Mouse (Mus musculus) limb, embryonic 15.5 days (tissue): ENCODE measurements at regions not wholly inside any gene's neighbourhood (a gene's known extent, or its start where the extent isn't known, plus 50 kb on each side); places are given as distances from the start of the nearest gene placed in this dataset.

ENCODE experiments used
- ATAC-seq: fragments of 200-750 bp; cut with Nextera tagmentation; 2 replicates; pipeline ENCODE4 v1.8.0; 2017; ENCODE audit warnings: low read depth, moderate TSS enrichment; ENCODE audit not compliant: insufficient number of reproducible peaks, low FRiP score, low TSS enrichment
- H3K27ac ChIP-seq: fragments of 300-500 bp; sonication (generic); 2 replicates; pipeline ENCODE4 v1.5.1; 2015; ENCODE audit warnings: moderate library complexity, mild to moderate bottlenecking, inconsistent platforms
- H3K27me3 ChIP-seq: fragments of 300-500 bp; sonication (generic); 2 replicates; pipeline ENCODE4 v1.6.1; 2015; ENCODE audit warnings: inconsistent platforms
- H3K36me3 ChIP-seq: fragments of 300-500 bp; sonication (generic); 2 replicates; pipeline ENCODE4 v1.6.1; 2015; ENCODE audit warnings: inconsistent platforms
- H3K4me1 ChIP-seq: fragments of 300-500 bp; sonication (generic); 2 replicates; pipeline ENCODE4 v1.6.1; 2015; ENCODE audit warnings: inconsistent platforms
- H3K4me2 ChIP-seq: fragments of 300-500 bp; sonication (generic); 2 replicates; pipeline ENCODE4 v1.6.1; 2015; ENCODE audit warnings: mild to moderate bottlenecking, inconsistent platforms
- H3K4me3 ChIP-seq: fragments of 300-500 bp; sonication (generic); 2 replicates; pipeline ENCODE4 v1.5.1; 2015; ENCODE audit warnings: mild to moderate bottlenecking, inconsistent platforms
- H3K9ac ChIP-seq: fragments of 300-500 bp; sonication (generic); 2 replicates; pipeline ENCODE4 v1.6.1; 2015; ENCODE audit warnings: inconsistent platforms
- H3K9me3 ChIP-seq: fragments of 300-500 bp; sonication (generic); 2 replicates; pipeline ENCODE4 v1.6.1; 2016; ENCODE audit warnings: inconsistent platforms
- WGBS: fragments of 180-500 bp; shearing (Covaris S2); methylation state at CpG from one replicate; pipeline ENCODE4 v1.1.7; 2015; 5-methylcytosine and 5-hydroxymethylcytosine counted together

- Histone ChIP-seq H3K4me1 (no peaks in the 10 kb centered on the region), H3K36me3 (no peaks in the 10 kb centered on the region), H3K27ac (no peak overlapping the region), H3K4me3 (no peak overlapping the region), H3K27me3 (no peaks in the 10 kb centered on the region), H3K4me2 (no peak overlapping the region), H3K9ac (no peak overlapping the region), H3K9me3 (no peaks in the 10 kb centered on the region)
- ATAC-seq: no peak
Observed at GRCm38 (mm10) chr17:76205082-76205481, 653.3 kb upstream of the Fam98a start.

GRCm38 (mm10) chr17:76184813-76185212 lies 633.1 kb upstream of the Fam98a start:
- Histone ChIP-seq H3K4me2 (no peak overlapping the region), H3K4me3 (no peak overlapping the region)

GRCm38 (mm10) chr17:76136660-76137495 lies 585.1 kb upstream of the Fam98a start:
- no peak overlapping the region for H3K4me3 ChIP-seq
- H3K9me3 ChIP-seq: no peaks in the 10 kb centered on the region
- H3K9ac ChIP-seq: no peak overlapping the region
- no peaks in the 10 kb centered on the region for H3K36me3 ChIP-seq
- no peaks in the 10 kb centered on the region for H3K27me3 ChIP-seq
- no peak overlapping the region for H3K4me2 ChIP-seq
- peak overlapping the region; percentile 43; the same call in 1 of the 2 replicates for H3K27ac ChIP-seq
- 0 out of 2 replicates have a peak, but pooled peaks have one; percentile 52 for ATAC-seq
- H3K4me1 ChIP-seq: no peaks in the 10 kb centered on the region

More at GRCm38 (mm10) chr17:76184813-76185212, 633.1 kb upstream of the Fam98a start:
- ATAC-seq: no peak
- no peak overlapping the region for H3K27ac ChIP-seq
- H3K4me1 ChIP-seq: no peaks in the 10 kb centered on the region
- 49% methylated on average over 2 of the region's 2 CpGs for WGBS
- no peak overlapping the region for H3K9ac ChIP-seq
- no peaks in the 10 kb centered on the region for H3K27me3 ChIP-seq
- H3K36me3 ChIP-seq: no peaks in the 10 kb centered on the region
- no peaks in the 10 kb centered on the region for H3K9me3 ChIP-seq

DNA sequence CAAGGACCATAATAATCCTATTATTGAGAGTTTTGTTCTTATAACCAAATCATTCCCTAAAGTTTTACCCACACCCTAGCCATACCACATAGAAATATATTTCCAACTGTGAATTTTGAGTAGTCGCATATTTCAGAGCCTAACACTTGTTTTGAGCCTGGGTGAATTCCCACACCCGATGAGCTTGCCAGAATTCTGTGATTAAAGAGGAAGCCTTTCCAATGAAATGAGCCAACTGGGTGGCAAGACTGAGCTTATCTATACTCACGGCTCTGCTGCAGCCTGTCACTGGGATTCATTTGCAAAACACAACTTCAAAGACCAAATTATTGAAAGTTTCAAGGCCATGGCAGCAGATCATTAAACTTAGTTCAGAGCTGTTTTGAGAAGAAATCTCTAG lies 582.3 kb upstream of the Fam98a start:
- no peak overlapping the region for H3K9ac ChIP-seq
- WGBS: 47% methylated on average over 3 of the region's 3 CpGs
- H3K4me2 ChIP-seq: no peak overlapping the region
- no peaks in the 10 kb centered on the region for H3K27me3 ChIP-seq
- no peak overlapping the region for H3K4me3 ChIP-seq
- no peak for ATAC-seq
- no peak overlapping the region for H3K27ac ChIP-seq
- H3K9me3 ChIP-seq: no peaks in the 10 kb centered on the region
- H3K36me3 ChIP-seq: no peaks in the 10 kb centered on the region
- no peaks in the 10 kb centered on the region for H3K4me1 ChIP-seq

DNA sequence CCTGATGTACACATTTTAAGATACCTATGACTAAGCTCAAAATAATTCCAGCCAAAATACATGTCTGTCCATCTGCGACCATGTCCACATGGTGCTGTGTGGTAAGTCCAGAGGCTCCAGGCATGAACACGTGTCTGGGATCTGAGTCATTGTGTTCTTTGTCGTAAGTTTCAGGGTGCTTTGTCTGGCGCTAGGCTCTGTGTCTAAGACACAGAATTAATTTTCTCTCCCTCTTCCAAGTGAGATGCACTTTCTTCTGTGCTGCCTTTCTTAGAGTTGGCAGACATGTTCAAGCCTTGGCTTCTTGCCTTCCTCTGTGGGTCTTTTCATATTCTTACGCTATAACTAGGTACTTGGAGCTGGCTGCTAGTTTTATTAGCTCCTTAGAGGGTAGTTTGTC lies 573.5 kb upstream of the Fam98a start:
- H3K4me2 ChIP-seq: no peak overlapping the region
- 62% methylated on average over 5 of the region's 5 CpGs for WGBS
- H3K9ac ChIP-seq: no peak overlapping the region
- 0 out of 2 replicates have a peak, but pooled peaks have one; percentile 19 for ATAC-seq
- no peaks in the 10 kb centered on the region for H3K4me1 ChIP-seq
- H3K9me3 ChIP-seq: no peaks in the 10 kb centered on the region
- no peak overlapping the region for H3K27ac ChIP-seq
- H3K36me3 ChIP-seq: no peaks in the 10 kb centered on the region
- no peak overlapping the region for H3K4me3 ChIP-seq
- no peaks in the 10 kb centered on the region for H3K27me3 ChIP-seq

DNA sequence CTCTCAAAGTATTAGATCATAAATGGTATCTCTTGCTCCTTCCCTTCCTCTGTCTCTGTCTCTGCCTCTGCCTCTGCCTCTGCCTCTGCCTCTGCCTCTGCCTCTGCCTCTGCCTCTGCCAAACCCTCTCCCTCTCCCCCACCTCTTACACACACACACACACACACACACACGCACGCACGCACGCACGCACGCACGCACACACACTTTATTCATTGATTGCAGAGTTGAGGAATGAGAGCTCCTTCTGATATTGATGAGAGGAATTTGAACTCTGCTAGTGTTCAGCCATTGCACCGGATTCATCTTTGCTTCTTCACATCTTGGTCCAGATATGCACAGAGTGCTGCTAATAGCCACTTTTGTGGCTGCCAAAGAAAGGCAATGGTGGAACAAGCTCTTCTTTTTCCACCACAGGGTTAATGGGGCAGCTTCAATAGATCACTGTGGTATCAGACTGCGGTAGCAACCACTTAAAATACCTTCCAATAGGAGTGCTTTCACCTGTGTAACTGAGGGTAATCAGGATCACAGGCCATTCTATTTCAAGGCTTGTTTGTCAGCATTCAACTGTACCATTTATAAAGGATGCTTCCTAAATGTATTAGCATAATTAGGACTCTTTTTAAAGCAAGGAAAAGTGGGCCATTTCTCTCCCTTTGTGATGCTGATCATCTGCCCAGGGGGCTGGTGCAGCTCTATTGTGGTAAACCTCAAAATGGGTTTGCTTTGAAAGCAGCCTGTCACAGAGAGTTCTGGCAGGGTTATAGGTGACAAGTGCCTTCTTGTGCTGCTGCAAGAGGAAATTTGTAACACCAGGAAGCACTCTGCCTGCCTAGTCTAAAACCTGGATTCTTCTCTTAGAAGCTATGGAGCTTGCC lies 559.8 kb upstream of the Fam98a start:
- ATAC-seq: no peak
- no peaks in the 10 kb centered on the region for H3K36me3 ChIP-seq
- H3K27ac ChIP-seq: no peak overlapping the region
- H3K9me3 ChIP-seq: no peaks in the 10 kb centered on the region
- H3K9ac ChIP-seq: no peak overlapping the region
- no peaks in the 10 kb centered on the region for H3K4me1 ChIP-seq
- no peak overlapping the region for H3K4me2 ChIP-seq
- WGBS: 74% methylated on average over 9 of the region's 9 CpGs
- H3K27me3 ChIP-seq: no peaks in the 10 kb centered on the region
- no peak overlapping the region for H3K4me3 ChIP-seq

GRCm38 (mm10) chr17:76110856-76111255 lies 559.1 kb upstream of the Fam98a start:
- Histone ChIP-seq H3K9ac (no peak overlapping the region), H3K9me3 (no peaks in the 10 kb centered on the region), H3K4me3 (no peak overlapping the region), H3K27ac (no peak overlapping the region), H3K4me2 (no peak overlapping the region), H3K4me1 (no peaks in the 10 kb centered on the region), H3K27me3 (no peaks in the 10 kb centered on the region), H3K36me3 (no peaks in the 10 kb centered on the region)
- no peak for ATAC-seq
- WGBS: 68% methylated on average over 1 of the region's 1 CpGs

DNA sequence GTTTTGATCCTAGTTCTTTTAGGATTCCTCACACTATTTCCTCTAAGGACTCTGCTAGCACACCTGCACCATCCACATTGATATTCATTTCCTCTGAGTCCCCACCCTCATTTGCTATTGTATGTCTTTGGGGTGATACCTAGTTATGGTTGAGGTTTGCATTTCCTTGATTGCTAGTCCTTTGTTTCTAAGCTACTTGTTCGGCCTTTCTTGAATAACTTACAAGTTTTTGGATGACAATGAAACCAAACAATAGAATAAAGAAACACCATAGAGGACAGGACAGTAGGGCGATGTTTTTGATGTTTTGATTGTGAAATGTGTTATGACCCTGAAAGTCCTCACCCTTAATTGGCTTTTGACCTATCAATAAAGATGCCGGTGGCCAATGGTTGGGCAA lies 531.8 kb upstream of the Fam98a start:
- no peak overlapping the region for H3K4me2 ChIP-seq
- no peaks in the 10 kb centered on the region for H3K27me3 ChIP-seq
- no peak for ATAC-seq
- WGBS: 95% methylated on average over 3 of the region's 3 CpGs
- H3K36me3 ChIP-seq: no peaks in the 10 kb centered on the region
- no peaks in the 10 kb centered on the region for H3K9me3 ChIP-seq
- no peak overlapping the region for H3K4me3 ChIP-seq
- H3K4me1 ChIP-seq: no peaks in the 10 kb centered on the region
- no peak overlapping the region for H3K9ac ChIP-seq
- no peak overlapping the region for H3K27ac ChIP-seq

GRCm38 (mm10) chr17:76081780-76082179 lies 530.0 kb upstream of the Fam98a start:
- ATAC-seq: no peak

DNA sequence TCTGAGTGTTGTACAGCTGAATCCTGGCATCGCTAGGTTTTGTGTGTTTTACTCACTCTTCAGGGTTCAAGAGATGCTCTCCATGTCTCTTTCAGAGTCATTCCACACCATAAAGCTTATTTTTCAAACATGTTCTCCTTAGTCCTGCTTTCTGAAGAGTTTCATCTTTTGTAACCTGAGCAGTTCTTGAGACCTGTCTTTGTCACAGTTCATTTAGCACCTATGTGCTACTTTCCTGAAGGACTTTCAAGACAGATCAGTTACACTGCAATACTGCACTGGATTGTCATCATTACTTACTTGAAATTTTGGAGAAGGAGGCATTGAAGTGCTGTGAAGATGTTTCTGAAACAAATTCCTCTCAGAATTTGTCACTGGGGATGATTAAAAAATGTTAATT lies 494.7 kb upstream of the Fam98a start:
- no peaks in the 10 kb centered on the region for H3K27me3 ChIP-seq
- no peak overlapping the region for H3K27ac ChIP-seq
- H3K4me3 ChIP-seq: no peak overlapping the region
- no peak for ATAC-seq
- H3K36me3 ChIP-seq: no peaks in the 10 kb centered on the region
- no peaks in the 10 kb centered on the region for H3K9me3 ChIP-seq
- 86% methylated on average over 1 of the region's 1 CpGs for WGBS
- H3K4me1 ChIP-seq: no peaks in the 10 kb centered on the region
- H3K9ac ChIP-seq: no peak overlapping the region
- no peak overlapping the region for H3K4me2 ChIP-seq

More at GRCm38 (mm10) chr17:76081780-76082179, 530.0 kb upstream of the Fam98a start:
- H3K4me1 ChIP-seq: no peaks in the 10 kb centered on the region
- H3K4me2 ChIP-seq: no peak overlapping the region
- no peak overlapping the region for H3K9ac ChIP-seq
- no peak overlapping the region for H3K27ac ChIP-seq
- no peaks in the 10 kb centered on the region for H3K9me3 ChIP-seq
- no peaks in the 10 kb centered on the region for H3K36me3 ChIP-seq
- WGBS: 96% methylated on average over 2 of the region's 2 CpGs
- H3K4me3 ChIP-seq: no peak overlapping the region
- H3K27me3 ChIP-seq: no peaks in the 10 kb centered on the region

DNA sequence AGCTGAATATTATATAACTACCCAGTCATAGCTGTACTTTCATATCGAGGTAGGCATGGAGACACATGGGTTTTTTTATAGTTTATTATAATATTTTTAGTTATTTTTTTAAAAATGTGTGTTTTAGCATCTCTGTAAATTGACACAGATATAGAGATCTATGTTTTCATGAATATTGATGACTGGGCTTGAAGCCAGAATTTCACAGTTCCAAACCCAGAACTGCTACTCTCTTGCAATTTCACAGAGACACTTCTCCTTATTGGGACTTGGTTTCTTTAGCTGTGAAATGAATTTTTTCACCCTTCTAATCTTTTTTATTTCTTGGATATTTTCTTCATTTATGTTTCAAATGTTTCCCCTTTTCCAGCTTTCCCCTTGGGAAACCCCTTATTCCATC lies 481.0 kb upstream of the Fam98a start:
- Histone ChIP-seq H3K9ac (no peak overlapping the region), H3K27me3 (no peaks in the 10 kb centered on the region), H3K4me3 (no peak overlapping the region), H3K4me2 (no peak overlapping the region), H3K4me1 (no peaks in the 10 kb centered on the region), H3K9me3 (no peaks in the 10 kb centered on the region), H3K27ac (no peak overlapping the region), H3K36me3 (no peaks in the 10 kb centered on the region)
- 73% methylated on average over 1 of the region's 1 CpGs for WGBS
- ATAC-seq: no peak

GRCm38 (mm10) chr17:76008011-76008410 lies 456.3 kb upstream of the Fam98a start:
- 71% methylated on average over 1 of the region's 1 CpGs for WGBS
- Histone ChIP-seq H3K27ac (no peak overlapping the region), H3K36me3 (no peaks in the 10 kb centered on the region)

More at GRCm38 (mm10) chr17:76008011-76008410, 456.3 kb upstream of the Fam98a start:
- Histone ChIP-seq H3K9me3 (no peaks in the 10 kb centered on the region), H3K9ac (no peak overlapping the region), H3K27me3 (no peaks in the 10 kb centered on the region), H3K4me2 (no peak overlapping the region), H3K4me1 (no peaks in the 10 kb centered on the region), H3K4me3 (no peak overlapping the region)
- no peak for ATAC-seq
